Mouse (Mus musculus) stomach, postnatal 0 days (tissue): ENCODE data around the gene Slc27a4. TPM values are rescaled to one million over a fixed set of nuclear protein-coding genes. Genes with fewer than 3 reads are reported as not detected.
A peak's percentile ranks its signal among the peaks of the same experiment; 100 is the strongest.
"Not testable (repeated sequence)": the region's sequence is repeated elsewhere in the genome, so short reads cannot be mapped to it uniquely, and the experiment has no call there.

Experiments
- ATAC-seq: fragments of 200-750 bp; cut with Nextera tagmentation; 2 replicates; pipeline ENCODE4 v1.8.0; 2017; ENCODE audit not compliant: low FRiP score, low TSS enrichment
- DNase-seq: peaks from one replicate; pipeline ENCODE4 v3.0.0-alpha.2; 2016; ENCODE audit warnings: low spot score
- H3K27ac ChIP-seq: fragments of 300-500 bp; sonication (generic); replicated peaks from 2 replicates; pipeline ENCODE4 v1.5.1; 2014; ENCODE audit warnings: mild to moderate bottlenecking, control low read depth
- H3K27me3 ChIP-seq: fragments of 300-500 bp; sonication (generic); 2 replicates; pipeline ENCODE4 v1.6.1; 2014; ENCODE audit warnings: low read length; ENCODE audit not compliant: control insufficient read depth, insufficient read depth
- H3K36me3 ChIP-seq: fragments of 300-500 bp; sonication (generic); 2 replicates; pipeline ENCODE4 v1.6.1; 2014; ENCODE audit warnings: low read length, mixed read lengths; ENCODE audit not compliant: control insufficient read depth, insufficient read depth
- H3K4me1 ChIP-seq: fragments of 300-500 bp; sonication (generic); replicated peaks from 2 replicates; pipeline ENCODE4 v1.6.1; 2014; ENCODE audit warnings: antibody characterized with exemption; ENCODE audit not compliant: control insufficient read depth, insufficient read depth
- H3K4me2 ChIP-seq: fragments of 300-500 bp; sonication (generic); replicated peaks from 2 replicates; pipeline ENCODE4 v1.6.1; 2014; ENCODE audit warnings: low read depth, mild to moderate bottlenecking, control low read depth, moderate library complexity
- H3K4me3 ChIP-seq: fragments of 300-500 bp; sonication (generic); 2 replicates; pipeline ENCODE4 v1.5.1; 2014; ENCODE audit warnings: low read depth, low read length, control low read depth
- H3K9ac ChIP-seq: fragments of 300-500 bp; sonication (generic); 2 replicates; pipeline ENCODE4 v1.6.1; 2014; ENCODE audit warnings: mild to moderate bottlenecking, low read length, control low read depth, mixed read lengths
- H3K9me3 ChIP-seq: fragments of 300-500 bp; sonication (generic); 2 replicates; pipeline ENCODE4 v1.6.1; 2016; ENCODE audit warnings: low read length; ENCODE audit not compliant: control insufficient read depth
- CTCF ChIP-seq: IDR thresholded peaks from 2 replicates; pipeline ENCODE4 v1.5.1; 2016; ENCODE audit warnings: antibody characterized with exemption, low read depth, mild to moderate bottlenecking, moderate library complexity
- EP300 ChIP-seq: optimal IDR thresholded peaks from 2 replicates; pipeline ENCODE3; 2016; ENCODE audit warnings: antibody characterized with exemption
- WGBS: fragments of 180-500 bp; shearing (Covaris S2); extraction: QIAGEN DNeasy Blood & Tissue Kit; methylation state at CpG from one replicate; pipeline ENCODE4 v1.1.7; 2014; 5-methylcytosine and 5-hydroxymethylcytosine counted together
- polyA plus RNA-seq: library from polyadenylated mRNA; unstranded; fragments of >200 nt; fragmentation: Nextera tagmentation; extraction: Ambion mirVana; gene quantifications from 2 replicates; pipeline ENCODE4 v1.2.1, GENCODE M21; 2015

Gene Slc27a4
- polyA plus RNA-seq, 1 experiment from 2014 or later, result 34.0 TPM

- H3K4me2 ChIP-seq, result no peak overlapping the region
- DNase-seq, result no peak
- no peak for TF ChIP-seq EP300
- no peak for TF ChIP-seq CTCF
- no peaks in the 10 kb centered on the region for H3K27me3 ChIP-seq
- H3K9me3 ChIP-seq, result no peaks in the 10 kb centered on the region
- H3K27ac ChIP-seq, result no peak overlapping the region
- WGBS, result 64% methylated on average over 8 of the region's 8 CpGs
- no peaks in the 10 kb centered on the region for H3K4me1 ChIP-seq
- ATAC-seq, result peak; percentile 27
- H3K9ac ChIP-seq, result no peak overlapping the region
- no peaks in the 10 kb centered on the region for H3K36me3 ChIP-seq
- H3K4me3 ChIP-seq, result no peak overlapping the region
These were observed 30.6 kb upstream of the Slc27a4 start for GRCm38 (mm10) chr2:29771611-29772461.

GRCm38 (mm10) chr2:29773323-29773722 is 29.1 kb upstream of the Slc27a4 start:
- Histone ChIP-seq H3K27me3 (no peaks in the 10 kb centered on the region), H3K9ac (no peak overlapping the region), H3K4me3 (no peak overlapping the region), H3K4me2 (no peak overlapping the region), H3K36me3 (0 out of 2 replicates have a peak, but pooled peaks cover 8% of the 10 kb centered on the region), H3K4me1 (no peaks in the 10 kb centered on the region), H3K9me3 (no peaks in the 10 kb centered on the region), H3K27ac (no peak overlapping the region)
- DNase-seq (no peak), ATAC-seq (no peak)
- TF ChIP-seq EP300 (no peak), CTCF (no peak)
- WGBS, result 79% methylated on average over 4 of the region's 4 CpGs

GRCm38 (mm10) chr2:29781256-29781655 is 21.2 kb upstream of the Slc27a4 start:
- not testable (repeated sequence) for H3K27ac ChIP-seq, H3K4me1 ChIP-seq, ATAC-seq, H3K27me3 ChIP-seq, DNase-seq, H3K4me2 ChIP-seq, H3K4me3 ChIP-seq, H3K9ac ChIP-seq, H3K9me3 ChIP-seq
- H3K36me3 ChIP-seq, result peaks cover 47% of the 10 kb centered on the region
- 91% methylated on average over 2 of the region's 2 CpGs for WGBS

GRCm38 (mm10) chr2:29784290-29784689 is 18.1 kb upstream of the Slc27a4 start:
- H3K9me3 ChIP-seq, result no peaks in the 10 kb centered on the region
- no peak overlapping the region for H3K4me2 ChIP-seq
- H3K4me1 ChIP-seq, result no peaks in the 10 kb centered on the region
- WGBS, result 68% methylated on average over 4 of the region's 4 CpGs
- ATAC-seq (no peak), DNase-seq (no peak)
- H3K27me3 ChIP-seq, result no peaks in the 10 kb centered on the region
- no peak for TF ChIP-seq EP300
- TF ChIP-seq CTCF, result no peak
- no peak overlapping the region for H3K27ac ChIP-seq
- peaks cover 34% of the 10 kb centered on the region for H3K36me3 ChIP-seq
- H3K4me3 ChIP-seq, result no peak overlapping the region
- H3K9ac ChIP-seq, result no peak overlapping the region

GRCm38 (mm10) chr2:29787104-29787917 is 15.1 kb upstream of the Slc27a4 start, which contains the start of gene Coq4:
Gene Coq4 (plus strand): TSS chr2:29787493.
- TF ChIP-seq CTCF, result no peak
- no peak for TF ChIP-seq EP300
- WGBS, result 2% methylated on average over 31 of the region's 31 CpGs
- Histone ChIP-seq H3K27me3 (no peaks in the 10 kb centered on the region), H3K4me2 (peak within 1 kb of the TSS; percentile 95), H3K4me1 (no peaks in the 10 kb centered on the region), H3K36me3 (peaks cover 25% of the 10 kb centered on the region), H3K9ac (peak within 1 kb of the TSS; percentile 69), H3K9me3 (no peaks in the 10 kb centered on the region), H3K27ac (peak within 1 kb of the TSS; percentile 81), H3K4me3 (peak within 1 kb of the TSS; percentile 68)
- DNase-seq (peak; percentile 88), ATAC-seq (peak; percentile 88)
